Mouse (Mus musculus) CH12F3 (cell line): ENCODE data around the gene Gsdma3.
"Not testable (repeated sequence)": the region's sequence is repeated elsewhere in the genome, so short reads cannot be mapped to it uniquely, and the experiment has no call there.

Source experiments
- in situ Hi-C: fragments of 300-500 bp; cut with MboI; formaldehyde crosslinking; loops from 2 replicates; pipeline ENCODE4 v1.14.3; 2020; ENCODE audit warnings: low sequenced_read_pairs

Gsdma3 gene

DNA sequence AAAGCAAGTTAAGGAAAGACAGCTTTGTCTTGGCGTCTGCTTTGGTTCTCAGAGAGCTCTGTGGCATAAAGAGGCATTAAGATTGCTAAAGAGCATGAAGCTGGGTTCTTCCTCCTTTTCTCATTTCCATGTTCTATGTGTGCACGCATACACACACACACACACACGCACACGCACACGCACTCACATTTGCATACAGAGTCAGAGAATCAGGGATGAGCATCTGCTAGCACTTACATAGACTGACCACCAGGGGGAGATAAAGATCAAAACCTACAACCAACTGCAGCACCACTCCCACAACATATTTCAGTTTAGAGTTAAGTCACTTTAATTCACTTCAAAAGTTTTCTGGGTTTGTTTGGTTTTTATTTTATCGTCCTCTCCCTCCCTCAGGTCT is 34.4 kb downstream of the Gsdma3 start:
- in situ Hi-C loops, result no loop called here

DNA sequence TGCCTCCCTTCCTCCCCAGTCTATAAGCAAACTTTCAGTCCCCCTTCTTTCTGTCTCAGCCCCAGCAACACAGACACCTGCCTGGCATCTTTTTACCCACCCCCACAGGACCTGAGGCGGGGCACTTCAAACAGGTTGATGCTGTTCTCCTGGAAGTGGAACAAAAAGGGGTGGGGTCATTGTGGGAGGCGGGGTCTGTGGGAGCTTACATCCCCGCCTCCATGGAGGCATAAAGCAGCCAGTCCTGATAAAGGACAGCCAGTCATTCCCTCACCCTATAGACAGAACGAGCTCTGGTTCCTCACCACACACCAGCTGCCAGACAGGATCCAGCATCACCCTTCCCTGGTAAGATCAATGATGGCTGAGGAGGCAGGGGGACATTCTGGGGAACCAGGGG is 37.9 kb downstream of the Gsdma3 start, which contains the start of gene Gsdma:
TSS of gene Gsdma (plus strand) at position 261 of the 400 bp plus-strand sequence.
- in situ Hi-C loops, result no loop called here

DNA sequence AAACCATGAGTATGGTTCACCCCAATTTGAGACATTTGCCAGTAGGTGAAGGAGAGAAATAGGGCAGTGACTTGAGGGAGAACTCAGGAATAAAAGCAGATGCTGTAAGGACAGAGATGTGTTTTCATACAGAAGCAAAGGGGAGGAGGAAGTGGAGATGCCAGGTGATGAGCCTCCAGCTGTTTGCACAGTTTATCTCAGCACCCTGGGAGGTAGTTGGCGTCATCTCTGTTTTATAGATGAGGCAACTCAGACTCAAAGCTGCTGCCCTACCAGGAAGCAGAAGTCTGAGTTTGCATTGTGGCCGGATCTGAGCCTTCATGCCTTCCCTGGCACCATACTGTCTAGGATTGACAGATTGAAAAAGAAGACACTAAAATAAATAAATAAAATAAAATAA is 42.8 kb downstream of the Gsdma3 start:
- in situ Hi-C loops, result no loop called here

DNA sequence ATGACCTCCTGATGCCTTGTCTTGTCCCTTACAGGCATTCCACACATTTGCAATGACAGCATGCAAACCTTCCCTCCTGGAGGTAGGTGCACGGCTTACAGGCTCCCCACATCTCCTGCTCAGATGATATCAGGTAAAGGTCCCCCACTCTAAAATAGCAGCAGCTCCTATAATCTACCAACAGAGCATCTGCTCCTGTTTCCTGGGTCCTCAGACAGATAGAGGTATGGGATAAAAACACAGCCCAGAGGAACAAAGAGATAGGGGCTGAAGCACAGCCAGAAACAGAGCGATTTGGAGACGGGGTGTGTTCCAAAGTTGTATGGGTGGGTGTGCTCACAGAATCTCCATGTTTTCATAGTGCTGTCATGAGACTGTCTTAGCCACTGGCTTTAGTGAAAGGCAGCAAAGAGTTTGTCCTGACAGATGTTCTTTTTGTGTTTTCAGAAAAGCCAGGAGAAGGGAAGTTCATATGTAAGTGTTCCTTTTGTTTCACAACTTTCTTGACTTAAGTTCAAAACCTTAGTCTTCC is 45.2 kb downstream of the Gsdma3 start:
- in situ Hi-C loops, result no loop called here

DNA sequence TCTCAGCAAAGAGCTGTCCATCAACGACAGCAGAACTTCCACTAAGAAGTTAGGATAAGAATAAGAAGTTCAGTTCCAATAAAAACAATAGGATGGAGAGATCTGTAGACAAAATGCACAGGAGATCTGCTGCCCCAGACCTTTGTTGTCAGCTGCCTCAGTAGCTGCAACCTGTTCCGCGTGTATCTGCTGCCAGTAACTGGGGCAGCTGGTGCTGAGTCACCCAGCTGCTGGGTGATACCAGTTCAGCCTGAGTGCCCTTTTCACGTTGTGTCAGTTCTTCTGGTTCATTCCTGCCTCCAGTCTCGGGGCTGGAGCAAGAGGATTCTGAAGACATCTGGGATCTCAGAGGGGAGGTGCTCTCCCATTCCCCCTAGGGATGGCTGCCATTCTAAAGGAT is 45.7 kb downstream of the Gsdma3 start:
- in situ Hi-C loops, result no loop called here

DNA sequence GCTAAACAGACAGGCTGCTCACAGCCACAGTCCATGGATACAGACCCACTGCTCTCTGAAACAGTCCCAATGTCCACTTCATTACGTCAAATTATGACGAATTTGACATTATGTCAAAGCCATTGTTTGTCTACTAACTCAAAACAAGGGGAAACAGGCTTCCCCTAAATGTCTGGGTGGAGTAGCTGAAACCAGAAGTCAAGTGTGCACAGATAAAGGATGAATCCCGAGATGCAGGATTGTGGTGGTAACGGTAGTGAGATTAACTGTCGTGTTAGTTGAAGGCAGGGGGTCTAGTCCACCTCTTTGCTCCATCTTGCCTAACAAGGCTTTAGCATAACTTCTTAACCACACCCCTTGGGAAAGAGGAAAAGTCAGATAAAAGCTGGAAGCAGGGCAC is 46.3 kb downstream of the Gsdma3 start:
- in situ Hi-C loops, result no loop called here

DNA sequence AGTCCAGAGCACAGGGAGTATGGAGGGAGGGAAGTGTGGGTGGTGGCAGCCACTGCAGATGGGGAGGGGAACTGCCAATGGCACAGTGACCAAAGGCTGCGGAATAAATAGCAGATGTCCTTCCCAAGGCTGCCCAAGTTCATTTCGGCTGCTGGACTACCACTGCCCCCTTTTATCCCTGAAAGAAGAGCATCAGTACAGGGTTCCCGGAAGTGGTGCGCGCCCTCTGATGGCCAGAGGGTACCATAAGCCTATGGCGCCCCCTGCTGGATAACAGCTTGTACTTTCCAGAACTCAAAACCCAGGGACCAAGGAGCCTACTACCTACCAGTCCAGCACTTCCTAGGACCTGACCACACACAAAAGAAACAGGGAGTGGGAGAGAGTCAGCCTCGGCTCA is 47.0 kb downstream of the Gsdma3 start:
- in situ Hi-C loops, result not testable (repeated sequence)

DNA sequence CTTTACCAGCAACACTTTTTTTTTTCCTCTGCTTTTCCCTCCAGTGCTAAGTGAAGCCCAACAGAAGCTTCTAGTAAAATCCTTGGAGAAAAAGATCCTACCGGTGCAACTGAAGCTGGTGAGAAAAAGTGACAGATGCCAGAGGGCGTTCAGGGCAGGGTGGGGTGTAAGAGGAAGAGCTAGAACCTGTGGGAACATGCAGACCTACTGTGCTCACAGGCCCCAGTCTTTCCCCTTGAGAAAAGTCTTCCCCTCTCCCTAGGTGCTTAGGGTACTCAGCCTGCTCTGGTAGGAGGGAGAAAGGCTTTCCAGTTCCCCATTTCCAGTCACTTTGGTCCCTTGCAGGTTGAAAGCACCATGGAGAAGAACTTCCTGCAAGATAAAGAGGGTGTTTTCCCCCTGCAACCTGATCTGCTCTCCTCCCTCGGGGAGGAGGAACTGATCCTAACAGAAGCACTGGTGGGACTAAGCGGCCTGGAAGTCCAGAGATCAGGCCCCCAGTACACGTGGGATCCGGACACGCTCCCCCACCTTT is 49.7 kb downstream of the Gsdma3 start:
- in situ Hi-C loops, result no loop called here

DNA sequence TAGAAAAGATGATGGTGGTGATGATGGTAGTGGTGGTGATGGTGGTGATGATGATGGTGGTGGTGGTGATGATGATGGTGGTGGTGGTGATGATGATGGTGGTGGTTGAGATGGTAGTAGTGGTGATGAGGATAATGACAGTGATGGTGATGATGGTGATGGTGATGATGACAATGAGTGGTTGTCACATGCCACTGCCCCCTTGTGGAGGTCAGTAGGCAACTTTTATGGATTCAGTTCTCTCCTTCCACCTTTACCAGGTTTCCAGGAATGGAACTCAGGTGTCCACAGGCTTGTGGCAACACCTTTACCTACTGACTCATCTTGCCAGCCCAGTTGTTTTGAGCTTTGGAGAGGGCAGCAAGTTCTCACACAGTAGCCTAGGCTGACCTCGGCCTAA is 53.9 kb downstream of the Gsdma3 start:
- in situ Hi-C loops, result no loop called here

DNA sequence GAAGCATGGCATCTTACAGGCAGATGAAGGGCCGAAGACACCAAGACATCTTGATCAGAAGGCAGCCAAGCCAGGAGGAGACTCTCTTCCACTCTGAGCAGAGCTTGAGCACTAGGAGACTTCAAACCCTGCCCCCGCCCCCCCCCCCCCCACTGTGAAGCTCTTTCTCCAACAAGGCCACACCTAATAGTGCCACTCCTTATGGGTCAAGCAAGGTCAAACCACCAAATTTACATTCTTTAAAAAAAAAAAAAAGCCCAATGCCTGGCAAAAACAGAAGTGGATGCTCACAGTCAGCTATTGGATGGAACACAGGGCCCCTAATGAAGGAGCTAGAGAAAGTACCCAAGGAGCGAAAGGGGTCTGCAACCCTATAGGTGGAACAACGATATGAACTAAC is 54.4 kb downstream of the Gsdma3 start:
- in situ Hi-C loops, result not testable (repeated sequence)

DNA sequence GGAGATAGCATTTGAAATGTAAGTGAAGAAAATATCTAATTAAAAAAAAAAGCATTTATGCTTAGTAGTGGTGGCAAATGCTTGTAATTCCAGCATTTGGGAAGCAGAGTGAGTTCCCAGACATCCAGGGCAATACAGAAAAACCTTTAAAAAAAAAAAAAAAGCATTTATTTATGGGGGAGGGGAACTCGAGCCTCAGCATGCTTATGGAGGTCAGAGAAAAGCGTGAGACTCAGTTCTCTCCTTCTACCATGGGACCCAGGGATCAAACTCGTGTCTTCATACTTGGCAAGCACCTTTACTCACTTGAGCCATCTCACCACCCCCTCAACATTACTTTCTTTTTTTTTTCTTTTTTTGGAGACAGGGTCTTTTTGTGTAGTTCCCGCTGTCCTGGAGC is 55.0 kb downstream of the Gsdma3 start:
- in situ Hi-C loops, result no loop called here

DNA sequence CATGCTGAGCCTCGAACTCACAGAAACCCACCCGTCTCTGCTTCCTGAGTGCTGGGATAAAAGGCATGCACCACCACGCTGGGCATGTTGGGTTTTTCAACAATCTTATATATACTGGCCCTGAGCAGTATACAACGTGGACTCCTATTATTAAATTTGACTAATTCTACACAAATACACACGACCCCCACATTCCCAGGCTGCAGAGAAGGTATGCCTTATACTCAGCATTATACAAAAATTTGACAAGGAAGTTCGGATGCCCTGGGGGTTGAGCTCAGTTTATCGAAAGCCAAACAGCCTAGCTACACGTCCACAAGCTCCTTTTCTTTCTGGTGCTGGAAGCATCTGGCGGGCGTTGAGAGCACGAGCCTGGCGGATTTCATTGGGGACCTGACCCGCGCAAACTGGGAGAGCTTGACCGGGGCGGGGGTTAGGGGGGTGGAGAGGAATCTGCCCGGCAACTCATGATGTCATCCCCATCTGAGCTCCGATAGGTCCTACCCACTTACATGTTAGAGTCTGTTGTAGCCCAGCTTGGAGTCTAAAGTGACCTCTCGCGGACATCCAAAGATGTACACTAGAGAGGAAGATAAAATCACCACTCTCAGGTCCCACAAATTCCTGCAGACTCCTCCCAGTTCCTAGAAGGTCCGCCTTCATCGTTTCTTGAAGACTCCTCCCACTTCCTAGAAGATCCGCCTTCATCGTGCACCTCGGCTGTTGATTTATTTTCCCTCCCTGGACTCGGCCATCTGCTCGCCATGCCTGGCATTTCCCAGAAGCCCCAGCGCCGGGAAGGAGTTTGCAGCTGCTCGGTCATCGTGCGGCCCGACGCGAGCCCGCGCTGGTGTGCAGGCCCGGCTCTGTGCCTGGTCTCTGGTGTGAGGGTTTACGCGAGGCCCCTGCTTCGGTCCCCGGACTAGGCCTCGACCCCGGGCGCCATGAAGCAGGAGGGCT is 55.9 kb downstream of the Gsdma3 start, which contains the start of gene Psmd3:
TSS of gene Psmd3 (plus strand) at position 769 of the 960 bp plus-strand sequence.
- in situ Hi-C loops, result no loop called here

DNA sequence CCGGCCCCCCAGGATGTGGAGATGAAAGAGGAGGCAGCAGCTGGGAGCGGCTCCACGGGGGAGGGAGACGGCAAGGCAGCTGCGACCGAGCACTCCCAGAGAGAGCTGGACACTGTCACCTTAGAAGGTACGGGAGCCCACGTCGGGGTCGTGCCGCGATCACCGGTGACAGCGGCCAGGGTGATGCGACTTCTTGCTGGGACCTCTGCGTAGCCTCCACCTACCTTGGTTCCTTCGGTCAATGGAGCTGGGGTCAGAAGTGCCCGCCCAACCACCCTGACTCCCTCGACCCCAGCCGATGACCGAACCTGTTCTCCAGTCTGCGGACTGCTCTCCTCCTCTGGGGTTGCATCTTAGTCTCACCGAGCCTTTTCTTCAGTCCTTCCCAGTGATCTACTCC is 56.7 kb downstream of the Gsdma3 start:
- in situ Hi-C loops, result no loop called here

DNA sequence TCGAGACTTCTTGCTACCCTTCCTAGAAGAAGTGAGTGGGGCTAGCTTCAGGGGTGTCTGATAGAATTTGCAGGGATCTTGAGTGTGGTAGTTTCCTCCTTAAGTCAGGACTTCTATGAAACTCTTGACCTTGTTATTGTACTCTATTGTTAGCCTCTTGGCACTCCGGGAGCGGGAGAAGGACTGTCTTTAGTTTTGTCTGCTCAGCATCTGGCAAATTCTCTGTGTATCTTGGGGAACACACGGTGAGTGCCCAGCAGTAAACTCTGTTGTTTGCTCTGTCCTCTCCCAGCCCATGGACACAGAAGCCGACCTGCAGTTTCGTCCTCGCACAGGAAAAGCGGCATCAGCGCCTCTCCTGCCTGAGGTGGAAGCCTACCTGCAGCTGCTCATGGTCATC is 59.5 kb downstream of the Gsdma3 start:
- in situ Hi-C loops, result no loop called here

DNA sequence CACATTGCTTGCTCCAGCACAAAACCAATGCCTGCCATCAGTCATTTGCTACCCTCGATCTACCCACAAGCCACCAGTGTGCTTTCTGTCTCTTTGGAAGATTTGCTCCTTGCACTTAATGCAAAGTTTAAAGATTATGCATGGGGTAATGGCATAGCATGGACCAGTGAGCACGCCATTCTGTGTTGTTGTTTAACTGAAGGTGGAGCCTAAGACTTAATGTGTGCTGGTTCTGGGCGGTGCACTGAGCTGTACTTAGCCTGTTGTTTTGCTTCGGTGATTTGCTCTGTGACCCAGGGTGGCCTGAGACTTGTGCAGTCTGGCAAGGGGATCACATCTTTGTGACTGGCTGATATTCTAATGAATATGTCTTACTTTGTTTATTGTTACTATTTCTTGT is 60.8 kb downstream of the Gsdma3 start:
- in situ Hi-C loops, result no loop called here
